Mouse (Mus musculus): ENCODE measurements around the gene Ppp5c. TPM values are rescaled to one million over a fixed set of nuclear protein-coding genes. Genes with fewer than 3 reads are reported as not detected.

The Ppp5c gene
- polyA plus RNA-seq, 1 experiment: 212 TPM

- 0 out of 2 replicates have a peak, but pooled peaks cover 2% of the 10 kb centered on the region for H3K4me1 ChIP-seq (ENCODE audit: control insufficient read depth, insufficient read depth, insufficient read length)
- WGBS: 12% methylated on average over 15 of the region's 17 CpGs
- H3K27me3 ChIP-seq (ENCODE audit: control insufficient read depth, insufficient read depth, low read length): no peaks in the 10 kb centered on the region
- H3K36me3 ChIP-seq (ENCODE audit: control insufficient read depth, insufficient read depth, low read length): no peaks in the 10 kb centered on the region
- TF ChIP-seq POLR2A (IDR thresholded peaks at IDR 0.05; ENCODE audit: low read depth, low read length): no peak
- TF ChIP-seq CTCF (IDR thresholded peaks at IDR 0.05; ENCODE audit: extremely low read depth, insufficient read depth, insufficient read length, insufficient replicate concordance): peak; percentile 90
- no peak overlapping the region for H3K27ac ChIP-seq (ENCODE audit: insufficient read depth, low read length)
- H3K4me3 ChIP-seq (ENCODE audit: extremely low read depth, insufficient read depth, insufficient read length): no peak overlapping the region
- peak in 1 of 2 experiments; percentile 64 for DNase-seq (ENCODE audit: low read depth in 1 of 2, low spot score in 2 of 2)
These were observed 23.3 kb upstream of the Ppp5c start for GRCm38 (mm10) chr7:17050933-17051594.

- Histone ChIP-seq H3K36me3 (ENCODE audit: control insufficient read depth, insufficient read depth, low read length) (no peaks in the 10 kb centered on the region), H3K4me1 (ENCODE audit: control insufficient read depth, insufficient read depth, insufficient read length) (no peaks in the 10 kb centered on the region), H3K4me3 (ENCODE audit: extremely low read depth, insufficient read depth, insufficient read length) (no peak overlapping the region), H3K27me3 (ENCODE audit: control insufficient read depth, insufficient read depth, low read length) (no peaks in the 10 kb centered on the region), H3K27ac (ENCODE audit: insufficient read depth, low read length) (no peak overlapping the region)
- WGBS: 81% methylated on average over 11 of the region's 11 CpGs
- no peak for DNase-seq (ENCODE audit: low read depth in 1 of 2, low spot score in 2 of 2)
- TF ChIP-seq CTCF (IDR thresholded peaks at IDR 0.05; ENCODE audit: extremely low read depth, insufficient read depth, insufficient read length, insufficient replicate concordance): no peak
- TF ChIP-seq POLR2A (IDR thresholded peaks at IDR 0.05; ENCODE audit: low read depth, low read length): no peak
These were observed 22.8 kb upstream of the Ppp5c start for GRCm38 (mm10) chr7:17050491-17050890.

- TF ChIP-seq POLR2A (IDR thresholded peaks at IDR 0.05; ENCODE audit: low read depth, low read length) (no peak), CTCF (IDR thresholded peaks at IDR 0.05; ENCODE audit: extremely low read depth, insufficient read depth, insufficient read length, insufficient replicate concordance) (no peak)
- Histone ChIP-seq H3K4me3 (ENCODE audit: extremely low read depth, insufficient read depth, insufficient read length) (no peak overlapping the region), H3K4me1 (ENCODE audit: control insufficient read depth, insufficient read depth, insufficient read length) (no peaks in the 10 kb centered on the region), H3K36me3 (ENCODE audit: control insufficient read depth, insufficient read depth, low read length) (no peaks in the 10 kb centered on the region), H3K27ac (ENCODE audit: insufficient read depth, low read length) (no peak overlapping the region), H3K27me3 (ENCODE audit: control insufficient read depth, insufficient read depth, low read length) (no peaks in the 10 kb centered on the region)
- no peak for DNase-seq (ENCODE audit: low read depth in 1 of 2, low spot score in 2 of 2)
- WGBS: 86% methylated on average over 10 of the region's 10 CpGs
These were observed 20.9 kb upstream of the Ppp5c start for GRCm38 (mm10) chr7:17048431-17049190.

DNA sequence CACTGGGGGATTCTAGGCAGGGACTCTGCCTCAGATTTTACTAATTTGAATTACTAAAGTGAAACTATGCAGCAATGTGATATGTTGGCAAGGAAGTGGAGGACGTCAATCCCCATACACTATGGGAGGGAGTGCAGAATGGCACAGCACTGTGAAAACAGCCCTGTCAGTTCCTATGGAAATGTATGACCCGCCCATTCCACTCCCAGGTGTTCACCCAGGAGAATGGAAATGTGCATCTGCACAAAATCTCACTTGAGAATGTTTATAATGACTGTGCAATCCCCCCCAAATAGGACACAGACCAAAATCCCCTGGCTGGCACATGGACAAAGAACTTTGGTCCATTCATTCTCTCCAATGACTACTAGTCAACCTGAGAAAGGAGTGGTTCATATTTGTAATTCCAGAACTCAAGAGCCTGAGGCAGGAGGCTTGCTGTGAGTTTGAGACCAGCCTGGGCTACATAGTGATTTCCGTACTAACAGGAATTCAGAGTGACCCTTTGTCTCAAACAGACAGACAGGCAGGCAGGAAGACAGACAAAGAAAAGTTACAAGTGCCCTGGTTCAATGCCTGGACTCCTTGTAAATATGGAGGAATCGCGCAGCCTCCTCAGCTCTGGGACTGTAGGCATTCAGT, 19.4 kb upstream of the Ppp5c start:
- Histone ChIP-seq H3K4me3 (ENCODE audit: extremely low read depth, insufficient read depth, insufficient read length) (no peak overlapping the region), H3K36me3 (ENCODE audit: control insufficient read depth, insufficient read depth, low read length) (no peaks in the 10 kb centered on the region), H3K27ac (ENCODE audit: insufficient read depth, low read length) (no peak overlapping the region), H3K27me3 (ENCODE audit: control insufficient read depth, insufficient read depth, low read length) (no peaks in the 10 kb centered on the region), H3K4me1 (ENCODE audit: control insufficient read depth, insufficient read depth, insufficient read length) (no peaks in the 10 kb centered on the region)
- no peak for TF ChIP-seq CTCF (IDR thresholded peaks at IDR 0.05; ENCODE audit: extremely low read depth, insufficient read depth, insufficient read length, insufficient replicate concordance)
- no peak for TF ChIP-seq POLR2A (IDR thresholded peaks at IDR 0.05; ENCODE audit: low read depth, low read length)
- 88% methylated on average over 5 of the region's 5 CpGs for WGBS
- DNase-seq (ENCODE audit: low read depth in 1 of 2, low spot score in 2 of 2): no peak

DNA sequence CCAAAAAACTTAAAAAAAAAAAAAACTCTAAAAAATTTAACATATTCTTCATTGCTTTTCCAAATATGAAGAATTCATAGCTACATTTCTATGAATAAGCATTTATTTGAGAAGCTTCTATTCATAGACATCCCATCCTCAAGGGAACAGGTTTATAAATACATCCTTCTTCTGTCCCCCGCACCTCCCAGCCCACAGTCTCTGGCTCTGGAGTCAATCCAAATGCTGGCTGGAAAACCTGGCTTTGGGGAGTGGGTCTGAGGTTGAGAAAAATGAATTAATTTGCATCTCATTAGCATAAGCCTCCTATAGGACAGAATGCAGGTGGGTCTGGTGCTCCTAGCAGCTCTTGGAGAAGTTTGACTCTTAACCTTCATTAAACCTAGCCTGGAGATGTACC, 18.0 kb upstream of the Ppp5c start:
- TF ChIP-seq POLR2A (IDR thresholded peaks at IDR 0.05; ENCODE audit: low read depth, low read length) (no peak), CTCF (IDR thresholded peaks at IDR 0.05; ENCODE audit: extremely low read depth, insufficient read depth, insufficient read length, insufficient replicate concordance) (no peak)
- Histone ChIP-seq H3K4me3 (ENCODE audit: extremely low read depth, insufficient read depth, insufficient read length) (no peak overlapping the region), H3K27me3 (ENCODE audit: control insufficient read depth, insufficient read depth, low read length) (no peaks in the 10 kb centered on the region), H3K36me3 (ENCODE audit: control insufficient read depth, insufficient read depth, low read length) (no peaks in the 10 kb centered on the region), H3K4me1 (ENCODE audit: control insufficient read depth, insufficient read depth, insufficient read length) (no peaks in the 10 kb centered on the region), H3K27ac (ENCODE audit: insufficient read depth, low read length) (no peak overlapping the region)
- DNase-seq (ENCODE audit: low read depth in 1 of 2, low spot score in 2 of 2): no peak
- WGBS: 82% methylated on average over 1 of the region's 1 CpGs

DNA sequence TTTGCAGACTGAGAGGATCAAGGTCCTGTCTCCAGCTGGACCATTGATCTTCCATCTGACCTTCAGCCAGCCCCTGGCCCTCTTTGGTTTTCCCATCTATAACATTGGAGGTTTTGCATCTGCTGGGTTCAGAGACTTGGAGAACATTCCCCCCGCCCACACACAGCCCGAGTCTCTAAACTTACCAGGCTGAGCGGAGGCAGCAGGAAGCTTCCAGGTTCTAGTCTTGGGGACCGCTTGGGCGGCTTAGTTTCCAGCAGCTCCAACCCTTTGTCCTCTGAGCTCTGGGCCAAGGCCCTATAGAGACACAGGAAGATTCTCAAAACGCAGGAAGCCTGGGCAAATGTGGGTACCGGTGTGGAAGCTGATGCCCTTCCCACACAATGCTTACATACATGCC, 11.6 kb upstream of the Ppp5c start:
- H3K4me1 ChIP-seq (ENCODE audit: control insufficient read depth, insufficient read depth, insufficient read length): no peaks in the 10 kb centered on the region
- no peak for DNase-seq (ENCODE audit: low read depth in 1 of 2, low spot score in 2 of 2)
- H3K4me3 ChIP-seq (ENCODE audit: extremely low read depth, insufficient read depth, insufficient read length): no peak overlapping the region
- H3K27me3 ChIP-seq (ENCODE audit: control insufficient read depth, insufficient read depth, low read length): no peaks in the 10 kb centered on the region
- TF ChIP-seq CTCF (IDR thresholded peaks at IDR 0.05; ENCODE audit: extremely low read depth, insufficient read depth, insufficient read length, insufficient replicate concordance) (no peak), POLR2A (IDR thresholded peaks at IDR 0.05; ENCODE audit: low read depth, low read length) (no peak)
- no peaks in the 10 kb centered on the region for H3K36me3 ChIP-seq (ENCODE audit: control insufficient read depth, insufficient read depth, low read length)
- WGBS: 93% methylated on average over 7 of the region's 7 CpGs
- H3K27ac ChIP-seq (ENCODE audit: insufficient read depth, low read length): no peak overlapping the region
